Mouse (Mus musculus): ENCODE results near the gene Tgfa. TPM values are rescaled to one million over a fixed set of nuclear protein-coding genes. Genes with fewer than 3 reads are reported as not detected.

The Tgfa gene
- total RNA-seq, 2 experiments from 2014 or later, result 11.7 to 13.1 TPM

DNA sequence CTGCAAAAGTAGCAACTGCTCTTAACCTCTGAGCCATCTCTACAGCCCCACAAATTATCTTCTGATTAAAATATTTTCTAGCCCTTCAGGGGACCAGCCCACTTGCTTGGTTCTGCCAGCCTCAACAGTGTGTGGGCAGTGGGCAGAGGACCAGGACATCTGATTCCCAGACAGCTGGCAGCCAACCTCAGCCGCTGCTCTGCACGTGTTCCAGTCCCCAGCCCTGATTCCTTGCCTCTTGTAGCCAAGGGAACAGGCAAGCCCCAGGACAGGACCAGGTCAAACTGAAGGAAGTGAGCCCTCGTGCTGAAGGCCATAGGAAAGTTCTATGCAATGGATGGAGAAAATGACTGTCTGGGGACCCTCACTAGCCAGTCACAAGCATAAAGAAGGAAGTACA lies 2.0 kb upstream of the Tgfa start:
- TF ChIP-seq CTCF (IDR thresholded peaks at IDR 0.05), result no peak
- intact Hi-C loops (cut with DNase I), result loop anchor here (2.0 to 5.0 kb wide), 2 partner anchors 58 to 154 kb away; no protein-coding TSS in a partner anchor
- DNase-seq (ENCODE audit: extremely low spot score in 1 of 2, low spot score in 2 of 2), result no peak
- H3K27ac ChIP-seq, result no peak overlapping the region
- no peak overlapping the region for H3K4me3 ChIP-seq

DNA sequence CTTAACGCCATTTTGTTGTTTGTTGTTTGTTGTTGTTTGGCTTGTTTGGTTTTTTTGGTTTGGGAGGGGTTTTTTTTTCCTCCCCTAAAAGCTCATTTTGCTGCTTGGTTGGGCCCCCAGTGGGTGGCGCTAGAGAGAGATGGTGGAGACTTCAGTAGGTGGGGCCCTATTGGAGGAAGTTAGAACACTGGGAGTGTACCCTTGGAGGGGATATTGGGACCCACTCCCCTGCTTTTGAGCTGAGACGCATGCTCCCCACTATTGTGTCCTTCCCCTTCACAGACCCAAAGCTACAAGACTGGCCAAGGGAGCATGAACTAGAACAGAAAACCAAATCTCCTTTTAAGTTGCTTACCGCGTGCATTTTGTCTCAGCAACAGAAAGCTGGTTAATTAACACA lies 1.1 kb upstream of the Tgfa start:
- Histone ChIP-seq H3K27ac (no peak overlapping the region), H3K4me3 (no peak overlapping the region)
- peak; percentile 61 to 64 for DNase-seq (ENCODE audit: extremely low spot score in 1 of 2, low spot score in 2 of 2)
- intact Hi-C loops (cut with DNase I), result loop anchor here (2.0 to 5.0 kb wide), 3 partner anchors 57 to 171 kb away; partner anchors contain the start of gene Fam136a
- peak; percentile 78 for TF ChIP-seq CTCF (IDR thresholded peaks at IDR 0.05)

DNA sequence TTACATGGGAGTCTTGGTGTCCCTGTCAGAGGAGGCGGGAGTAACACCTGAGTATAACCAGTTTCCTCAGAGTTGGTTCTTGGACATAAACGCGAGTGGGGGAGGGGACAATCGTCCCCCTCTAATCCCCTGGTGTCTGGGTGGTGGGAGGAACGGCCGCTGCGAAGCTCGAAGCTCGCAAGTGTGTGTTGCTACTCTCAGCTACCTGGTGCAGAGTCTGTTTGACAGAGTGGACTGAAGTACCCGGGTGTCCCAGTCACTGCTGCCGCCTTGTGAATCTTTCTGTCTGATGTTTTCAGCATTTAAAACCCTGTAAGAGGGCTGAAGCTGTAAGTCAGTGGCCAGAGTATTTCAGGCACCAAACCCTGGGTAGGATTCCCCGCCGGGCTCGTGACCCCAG lies 1.0 kb downstream of the Tgfa start:
- intact Hi-C loops (cut with DNase I), result no loop called here
- Histone ChIP-seq H3K4me3 (peak overlapping the region; percentile 67), H3K27ac (peak overlapping the region; percentile 26)
- no peak for TF ChIP-seq CTCF (IDR thresholded peaks at IDR 0.05)
- DNase-seq (ENCODE audit: extremely low spot score in 1 of 2, low spot score in 2 of 2), result no peak

DNA sequence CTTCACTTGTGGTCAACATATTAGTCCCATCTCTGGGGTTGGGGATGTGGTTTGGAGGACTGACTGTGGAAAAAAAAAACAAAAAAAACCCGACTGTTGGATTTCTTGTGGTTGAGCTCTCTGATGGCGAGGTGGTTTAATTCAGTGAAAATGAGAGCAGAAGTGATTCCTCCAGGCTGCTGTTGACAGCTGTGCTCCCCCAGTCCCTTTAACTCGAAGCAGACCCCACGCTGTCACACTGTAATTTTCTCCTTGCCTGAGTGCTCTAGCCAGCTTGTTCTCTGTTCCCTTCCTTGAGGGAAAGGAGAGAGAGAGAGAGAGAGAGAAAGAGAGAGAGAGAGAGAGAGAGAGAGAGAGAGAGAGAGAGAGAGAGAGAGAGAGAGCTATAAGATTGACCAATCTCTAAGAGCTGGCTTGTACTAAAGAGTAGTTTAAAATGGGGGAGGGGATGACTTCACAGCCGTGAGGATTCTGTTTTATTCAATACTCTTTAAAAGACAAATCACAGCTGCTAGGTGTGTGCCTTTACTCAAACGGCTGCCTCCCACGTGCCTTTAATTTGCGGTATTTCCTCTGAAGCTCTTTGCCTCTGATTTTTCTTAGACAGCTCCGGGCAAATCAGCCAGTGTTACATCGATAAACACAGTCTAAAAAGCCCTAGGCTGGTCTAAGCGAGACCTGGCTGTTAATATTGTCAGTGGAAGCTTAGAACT lies 2.3 kb downstream of the Tgfa start:
- no peak for DNase-seq (ENCODE audit: extremely low spot score in 1 of 2, low spot score in 2 of 2)
- intact Hi-C loops (cut with DNase I), result no loop called here
- TF ChIP-seq CTCF (IDR thresholded peaks at IDR 0.05), result no peak
- H3K27ac ChIP-seq, result no peak overlapping the region
- peak overlapping the region; percentile 13; the same call in 1 of the 2 replicates for H3K4me3 ChIP-seq

DNA sequence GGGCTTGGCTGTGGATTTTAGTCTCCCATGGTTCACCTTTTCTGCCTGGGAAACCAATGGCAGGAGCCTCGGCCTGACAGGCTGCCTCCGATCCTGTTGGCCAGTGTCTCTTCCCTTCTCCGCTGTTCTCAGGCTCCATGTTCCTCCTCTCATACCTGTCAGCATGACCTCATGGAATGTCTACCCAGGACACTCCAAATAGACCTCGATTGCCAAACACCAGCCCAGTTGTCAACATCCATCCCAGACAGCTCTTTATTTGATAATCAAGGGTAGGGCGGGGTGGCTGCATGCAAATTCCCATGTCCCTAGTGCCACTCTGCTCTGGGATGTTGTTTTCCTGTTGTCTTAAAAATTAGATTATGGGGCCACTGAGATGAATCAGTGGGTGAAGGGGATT lies 5.9 kb downstream of the Tgfa start:
- no peak overlapping the region for H3K27ac ChIP-seq
- no peak for TF ChIP-seq CTCF (IDR thresholded peaks at IDR 0.05)
- H3K4me3 ChIP-seq, result no peak overlapping the region
- no peak for DNase-seq (ENCODE audit: extremely low spot score in 1 of 2, low spot score in 2 of 2)
- intact Hi-C loops (cut with DNase I), result no loop called here

DNA sequence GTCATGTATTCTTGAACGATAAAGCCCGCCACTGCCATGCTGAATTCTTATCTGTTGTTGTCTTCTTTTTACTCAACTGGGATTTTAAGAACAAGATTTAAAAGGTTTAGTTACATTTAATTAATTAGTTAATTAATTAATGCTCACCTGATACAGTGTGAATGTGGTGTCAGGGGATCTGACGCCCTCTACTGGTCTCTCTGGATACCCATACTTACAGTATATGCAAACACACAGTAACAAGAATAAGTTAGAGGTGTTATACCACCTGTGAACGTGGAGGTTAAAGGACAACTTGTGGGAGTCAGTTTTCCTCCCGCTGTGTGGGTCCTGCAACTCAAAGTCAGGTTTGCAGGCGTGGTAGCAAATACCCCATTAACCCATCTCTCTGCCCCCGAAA lies 8.1 kb downstream of the Tgfa start:
- no peak for DNase-seq (ENCODE audit: extremely low spot score in 1 of 2, low spot score in 2 of 2)
- intact Hi-C loops (cut with DNase I), result no loop called here
- Histone ChIP-seq H3K27ac (no peak overlapping the region), H3K4me3 (no peak overlapping the region)
- peak; percentile 37 for TF ChIP-seq CTCF (IDR thresholded peaks at IDR 0.05)

DNA sequence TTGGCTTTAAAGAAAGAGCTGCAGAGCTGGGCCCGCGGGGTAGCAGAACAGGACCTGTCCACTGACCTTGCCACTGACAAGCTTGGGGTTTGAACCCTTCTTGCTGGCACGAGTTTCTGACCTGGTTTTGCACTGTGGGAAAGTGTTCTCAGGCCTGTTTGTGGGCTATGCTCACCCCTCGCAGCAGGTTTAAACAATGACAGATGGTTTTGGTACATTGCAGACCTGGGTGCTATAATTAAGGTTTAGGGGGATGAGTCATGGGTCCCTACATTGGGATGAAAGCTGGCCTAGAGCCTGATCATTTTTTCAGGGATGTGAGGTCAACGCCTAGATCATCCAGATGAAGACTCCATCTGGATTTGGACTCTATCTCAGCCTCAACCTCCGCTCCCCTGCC lies 11.0 kb downstream of the Tgfa start:
- no peak for DNase-seq (ENCODE audit: extremely low spot score in 1 of 2, low spot score in 2 of 2)
- no peak overlapping the region for H3K4me3 ChIP-seq
- no peak overlapping the region for H3K27ac ChIP-seq
- intact Hi-C loops (cut with DNase I), result no loop called here
- TF ChIP-seq CTCF (IDR thresholded peaks at IDR 0.05), result no peak

DNA sequence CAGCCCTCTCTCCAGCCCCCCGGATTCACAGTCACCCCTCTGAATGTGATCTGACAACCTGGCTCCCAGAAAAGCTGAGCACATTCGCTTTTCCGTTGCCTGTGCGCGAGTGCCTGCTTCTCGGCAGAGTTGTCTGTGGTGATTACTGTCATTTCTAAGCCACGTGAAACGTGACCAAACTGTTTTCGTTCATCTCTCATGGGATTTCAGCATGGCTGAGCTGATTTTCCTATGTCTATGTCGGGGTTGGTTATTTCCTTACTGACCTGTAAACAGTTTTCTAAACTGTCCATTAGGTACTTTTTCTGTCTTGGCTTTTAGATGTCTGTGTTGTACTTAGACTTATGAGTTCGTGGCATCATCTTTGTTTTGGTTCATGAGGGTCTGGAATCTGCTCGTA lies 12.0 kb downstream of the Tgfa start:
- no peak overlapping the region for H3K27ac ChIP-seq
- intact Hi-C loops (cut with DNase I), result no loop called here
- no peak for TF ChIP-seq CTCF (IDR thresholded peaks at IDR 0.05)
- H3K4me3 ChIP-seq, result no peak overlapping the region
- DNase-seq (ENCODE audit: extremely low spot score in 1 of 2, low spot score in 2 of 2), result no peak

DNA sequence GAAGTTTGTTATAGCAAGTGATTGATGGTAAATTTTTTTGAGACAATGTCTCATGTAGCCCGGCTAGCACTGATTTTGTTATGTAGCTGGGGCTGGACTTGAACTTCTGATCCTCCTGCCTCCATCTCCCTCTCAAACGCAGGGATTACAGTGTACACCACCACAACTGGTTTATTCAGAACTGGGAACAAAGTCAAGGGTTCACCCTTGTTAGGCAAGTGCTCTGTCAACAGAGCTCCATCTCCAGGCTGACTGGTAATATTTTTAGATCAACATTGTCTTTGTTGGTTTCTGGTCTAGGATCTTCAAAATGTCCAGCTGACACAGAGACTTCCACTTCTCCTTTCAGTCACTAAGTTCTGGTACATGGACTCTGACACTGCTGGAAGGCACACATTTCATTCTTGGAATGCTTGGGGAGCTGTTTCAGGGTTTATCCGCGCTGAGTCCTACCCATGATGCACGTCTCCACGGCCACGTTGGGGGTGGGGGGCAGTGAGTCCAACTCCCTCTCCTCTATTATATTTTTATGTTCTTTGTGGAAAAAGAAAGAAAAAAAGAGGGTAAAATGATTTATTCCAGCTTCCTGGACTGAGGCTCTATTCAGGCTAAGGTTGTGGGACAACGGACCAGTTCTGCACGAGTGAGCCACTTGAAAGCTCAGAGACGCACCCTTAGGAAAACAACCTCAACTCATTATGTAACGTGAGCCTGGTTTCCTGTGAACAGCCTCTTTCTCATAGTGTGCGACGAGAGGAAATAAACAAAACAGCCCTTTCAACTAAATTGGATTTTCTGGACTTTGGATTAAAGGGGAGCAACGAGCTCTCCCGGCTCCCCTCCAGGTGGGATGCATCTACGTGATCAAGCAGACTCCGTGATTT lies 14.4 kb downstream of the Tgfa start:
- no peak for TF ChIP-seq CTCF (IDR thresholded peaks at IDR 0.05)
- DNase-seq (ENCODE audit: extremely low spot score in 1 of 2, low spot score in 2 of 2), result no peak
- Histone ChIP-seq H3K27ac (peak overlapping the region; percentile 77), H3K4me3 (peak overlapping the region; percentile 28; the same call in 1 of the 2 replicates)
- intact Hi-C loops (cut with DNase I), result no loop called here

DNA sequence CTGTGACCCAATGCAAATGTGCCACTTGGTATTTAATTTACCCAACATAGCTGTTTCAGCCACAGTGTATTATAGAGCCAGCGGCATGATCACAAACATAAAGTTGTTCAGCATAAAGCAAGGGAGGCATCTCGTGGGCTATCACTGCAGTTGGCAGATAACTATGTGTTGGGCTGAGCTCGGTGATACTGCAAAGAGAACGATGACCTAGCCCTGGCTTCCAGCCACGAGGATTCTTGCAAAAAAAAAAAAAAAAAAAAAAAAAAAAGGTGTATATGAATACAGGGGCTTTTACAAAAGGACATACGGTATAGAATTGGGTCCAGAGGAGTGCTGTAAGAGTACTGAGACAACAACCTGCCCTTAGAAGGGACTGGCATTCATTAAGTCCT lies 15.0 kb downstream of the Tgfa start:
- DNase-seq (ENCODE audit: extremely low spot score in 1 of 2, low spot score in 2 of 2), result no peak
- intact Hi-C loops (cut with DNase I), result no loop called here
- Histone ChIP-seq H3K4me3 (peak overlapping the region; percentile 28; the same call in 1 of the 2 replicates), H3K27ac (peak overlapping the region; percentile 77)
- TF ChIP-seq CTCF (IDR thresholded peaks at IDR 0.05), result no peak

DNA sequence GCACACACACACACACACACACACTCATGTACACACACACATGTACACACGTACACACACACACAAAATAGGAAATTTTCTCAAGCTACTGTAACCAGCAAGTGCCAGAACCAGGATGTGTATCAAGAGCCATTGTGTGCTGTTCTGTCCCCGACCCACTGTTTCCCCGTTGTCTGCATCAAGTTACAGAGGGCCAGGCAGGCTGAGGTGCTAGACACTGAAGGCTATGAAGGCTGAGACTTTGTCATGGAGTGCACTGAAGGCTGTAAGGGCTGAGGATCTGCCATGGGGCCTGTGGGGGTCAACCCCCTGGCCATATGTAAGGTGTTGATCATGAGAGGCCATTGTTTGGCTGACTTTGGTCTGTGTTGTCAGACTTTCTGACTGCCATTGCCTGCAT lies 15.6 kb downstream of the Tgfa start:
- no peak for TF ChIP-seq CTCF (IDR thresholded peaks at IDR 0.05)

DNA sequence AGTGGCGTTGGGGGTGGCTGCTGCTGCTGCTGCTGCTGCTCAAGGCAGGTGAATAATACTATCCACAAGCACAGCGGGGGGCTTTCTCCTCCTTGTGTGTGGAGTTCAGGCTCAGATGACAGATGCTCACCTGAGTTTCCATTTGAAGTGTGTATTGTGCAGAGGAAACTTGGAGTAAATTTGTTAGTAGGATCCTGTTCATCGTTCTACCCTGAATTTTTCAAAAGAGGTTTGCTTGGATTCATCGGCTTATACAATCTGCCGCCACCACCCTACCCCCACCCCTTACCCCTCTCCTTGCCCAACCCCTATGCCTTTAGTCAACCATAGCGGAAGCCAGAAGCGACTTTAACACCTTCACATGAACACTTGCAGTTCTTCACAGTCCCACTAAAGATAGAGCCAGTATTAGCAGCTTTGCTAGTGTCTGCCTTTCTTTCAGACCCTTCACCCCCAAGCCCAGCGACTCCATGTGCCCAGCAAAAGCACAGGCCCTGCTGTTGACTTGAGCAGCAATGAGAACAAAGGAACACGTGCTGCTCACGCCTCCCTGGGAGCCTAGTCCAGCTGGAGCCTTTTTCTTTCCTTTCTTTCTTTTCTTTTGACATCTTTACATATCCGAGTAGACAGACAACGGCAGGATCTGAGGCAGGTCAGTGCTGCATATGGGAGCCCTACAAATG lies 16.2 kb downstream of the Tgfa start:
- TF ChIP-seq CTCF (IDR thresholded peaks at IDR 0.05), result no peak
- intact Hi-C loops (cut with DNase I), result no loop called here
- Histone ChIP-seq H3K4me3 (no peak overlapping the region), H3K27ac (no peak overlapping the region)
- no peak for DNase-seq (ENCODE audit: extremely low spot score in 1 of 2, low spot score in 2 of 2)

More for the DNA sequence above, 15.6 kb downstream of the Tgfa start:
- H3K27ac ChIP-seq, result no peak overlapping the region
- H3K4me3 ChIP-seq, result no peak overlapping the region
- intact Hi-C loops (cut with DNase I), result no loop called here
- no peak for DNase-seq (ENCODE audit: extremely low spot score in 1 of 2, low spot score in 2 of 2)
